Comparison of ENCODE assay signal across 8 mouse cellular contexts in the genomic region with DNA sequence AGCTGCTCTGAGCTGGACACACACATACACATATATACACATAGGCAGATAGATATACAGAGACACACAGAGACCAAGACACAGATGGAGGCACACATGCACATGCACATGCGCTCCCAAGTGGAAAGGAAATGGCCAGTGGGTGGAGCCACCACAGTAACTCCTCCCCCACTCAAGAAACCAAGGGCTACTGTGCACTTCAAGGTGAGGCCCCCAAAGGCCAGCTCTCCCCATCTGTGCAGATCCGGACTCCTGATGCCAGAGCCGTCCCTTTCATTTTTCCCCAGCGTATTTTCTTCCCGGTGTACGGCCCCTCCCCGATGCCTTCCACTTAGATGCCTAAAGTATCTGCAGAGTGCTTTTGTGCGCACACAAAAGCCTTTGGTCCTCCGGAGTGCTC.
DNase-seq lines count a peak whose midpoint lies in the region; ATAC-seq and TF ChIP-seq lines count a peak whose summit lies in the region.

No protein-coding gene starts in this region.

- DNase-seq in heart, postnatal 0 days (ENCODE audit: low spot score): no peak
- peak; percentile 72 for DNase-seq in brain, embryonic 14.5 days (ENCODE audit: low read depth)
- no peak for DNase-seq in forebrain, postnatal 0 days
- DNase-seq in midbrain, embryonic 14.5 days: peak; percentile 40
- no peak for DNase-seq in gastrocnemius, adult 18-20 months (ENCODE audit: low spot score)
- no peak for DNase-seq in cerebellum, postnatal 4 days (ENCODE audit: low spot score in 2 of 2)

- no peak overlapping the region for H3K9ac ChIP-seq in heart, postnatal 0 days (replicated peaks; ENCODE audit: low read depth, low read length)
- H3K9ac ChIP-seq in heart, embryonic 11.5 days (ENCODE audit: low read depth, low read length): no peak overlapping the region
- H3K9ac ChIP-seq in forebrain, postnatal 0 days: no peak overlapping the region
- H3K9ac ChIP-seq in midbrain, embryonic 14.5 days (replicated peaks; ENCODE audit: low read length): no peak overlapping the region
- H3K9ac ChIP-seq in intestine, postnatal 0 days (ENCODE audit: low read depth, low read length): no peak overlapping the region

- no peak overlapping the region for H3K27ac ChIP-seq in heart, postnatal 0 days (ENCODE audit: low read depth)
- H3K27ac ChIP-seq in heart, embryonic 11.5 days (ENCODE audit: low read depth, low read length): no peak overlapping the region
- peak overlapping the region; percentile 30; the same call in 1 of the 2 replicates for H3K27ac ChIP-seq in forebrain, postnatal 0 days (ENCODE audit: low read depth, low read length)
- no peak overlapping the region for H3K27ac ChIP-seq in midbrain, embryonic 14.5 days (replicated peaks; ENCODE audit: low read depth, low read length)
- no peak overlapping the region for H3K27ac ChIP-seq in intestine, postnatal 0 days (ENCODE audit: low read depth, low read length)

- no peak overlapping the region for H3K4me3 ChIP-seq in heart, postnatal 0 days (ENCODE audit: low read depth, low read length)
- no peak overlapping the region for H3K4me3 ChIP-seq in heart, embryonic 11.5 days (ENCODE audit: low read depth, low read length)
- no peak overlapping the region for H3K4me3 ChIP-seq in forebrain, postnatal 0 days (ENCODE audit: low read depth, low read length)
- H3K4me3 ChIP-seq in midbrain, embryonic 14.5 days (replicated peaks; ENCODE audit: low read depth, low read length): no peak overlapping the region
- no peak overlapping the region for H3K4me3 ChIP-seq in intestine, postnatal 0 days (ENCODE audit: low read depth, low read length)

- ATAC-seq in heart, postnatal 0 days (ENCODE audit: insufficient read depth, low read depth): 0 out of 2 replicates have a peak, but pooled peaks have one; percentile 11
- no peak for ATAC-seq in heart, embryonic 11.5 days (replicated peaks; ENCODE audit: insufficient number of reproducible peaks, low FRiP score, low TSS enrichment)
- peak; percentile 60 for ATAC-seq in forebrain, postnatal 0 days
- ATAC-seq in midbrain, embryonic 14.5 days (ENCODE audit: low FRiP score, low TSS enrichment): no peak
- no peak for ATAC-seq in intestine, postnatal 0 days

- WGBS in heart, postnatal 0 days: 66% methylated on average over 9 of the region's 9 CpGs
- WGBS in heart, embryonic 11.5 days (ENCODE audit: insufficient replicate concordance): 66% methylated on average over 9 of the region's 9 CpGs
- whole genome bisulfite sequencing in forebrain, postnatal 0 days: 10% methylated on average over 9 of the region's 9 CpGs
- WGBS in midbrain, embryonic 14.5 days: 12% methylated on average over 9 of the region's 9 CpGs
- WGBS in intestine, postnatal 0 days: 79% methylated on average over 9 of the region's 9 CpGs

- H3K9me3 ChIP-seq in heart, postnatal 0 days (replicated peaks; ENCODE audit: control insufficient read depth, low read length): no peaks in the 10 kb centered on the region
- H3K9me3 ChIP-seq in heart, embryonic 11.5 days (replicated peaks; ENCODE audit: control insufficient read depth, low read length): no peaks in the 10 kb centered on the region
- H3K9me3 ChIP-seq in forebrain, postnatal 0 days (ENCODE audit: low read length): no peaks in the 10 kb centered on the region
- no peaks in the 10 kb centered on the region for H3K9me3 ChIP-seq in midbrain, embryonic 14.5 days (ENCODE audit: control insufficient read depth, low read length)
- H3K9me3 ChIP-seq in intestine, postnatal 0 days (ENCODE audit: control insufficient read depth): no peaks in the 10 kb centered on the region

- no peak for TF ChIP-seq POLR2A in brain, embryonic 14.5 days (IDR thresholded peaks at IDR 0.05; ENCODE audit: borderline replicate concordance, extremely low read depth, insufficient read depth, insufficient read length, poor library complexity, severe bottlenecking)

- TF ChIP-seq CTCF in heart, postnatal 0 days (IDR thresholded peaks at IDR 0.05; ENCODE audit: low read depth): no peak
- no peak for TF ChIP-seq CTCF in brain, embryonic 14.5 days (IDR thresholded peaks at IDR 0.05; ENCODE audit: borderline replicate concordance, extremely low read depth, insufficient read depth, insufficient read length)
- TF ChIP-seq CTCF in forebrain, postnatal 0 days (IDR thresholded peaks at IDR 0.05; ENCODE audit: low read depth): peak; percentile 29; the same call in 1 of the 2 replicates
- no peak for TF ChIP-seq CTCF in intestine, postnatal 0 days (IDR thresholded peaks at IDR 0.05; ENCODE audit: low read depth)

- peaks cover 11% of the 10 kb centered on the region for H3K4me1 ChIP-seq in heart, postnatal 0 days (ENCODE audit: control insufficient read depth, insufficient read depth)
- H3K4me1 ChIP-seq in heart, embryonic 11.5 days (ENCODE audit: control insufficient read depth, insufficient read depth, low read length): peaks cover 19% of the 10 kb centered on the region
- peaks cover 7% of the 10 kb centered on the region; the same call in 1 of the 2 replicates for H3K4me1 ChIP-seq in forebrain, postnatal 0 days (ENCODE audit: insufficient read depth)
- H3K4me1 ChIP-seq in midbrain, embryonic 14.5 days (ENCODE audit: control insufficient read depth, insufficient read depth, low read length): peaks cover 5% of the 10 kb centered on the region; the same call in 1 of the 2 replicates
- no peaks in the 10 kb centered on the region for H3K4me1 ChIP-seq in intestine, postnatal 0 days (replicated peaks; ENCODE audit: control insufficient read depth, insufficient read depth, low read length)

- no peak overlapping the region for H3K4me2 ChIP-seq in heart, postnatal 0 days (ENCODE audit: low read depth, low read length)
- H3K4me2 ChIP-seq in heart, embryonic 11.5 days: no peak overlapping the region
- peak overlapping the region; percentile 21; the same call in 1 of the 2 replicates for H3K4me2 ChIP-seq in forebrain, postnatal 0 days (ENCODE audit: low read depth)
- H3K4me2 ChIP-seq in midbrain, embryonic 14.5 days (ENCODE audit: low read length): peak overlapping the region; percentile 9
- H3K4me2 ChIP-seq in intestine, postnatal 0 days (replicated peaks; ENCODE audit: low read depth): no peak overlapping the region

- no peaks in the 10 kb centered on the region for H3K27me3 ChIP-seq in heart, postnatal 0 days (ENCODE audit: control insufficient read depth, insufficient read depth, low read length)
- no peaks in the 10 kb centered on the region for H3K27me3 ChIP-seq in heart, embryonic 11.5 days (ENCODE audit: control insufficient read depth, insufficient read depth, low read length)
- H3K27me3 ChIP-seq in forebrain, postnatal 0 days (ENCODE audit: insufficient read depth, low read length): no peaks in the 10 kb centered on the region
- no peaks in the 10 kb centered on the region for H3K27me3 ChIP-seq in midbrain, embryonic 14.5 days (ENCODE audit: control insufficient read depth, insufficient read depth, low read length)
- H3K27me3 ChIP-seq in intestine, postnatal 0 days (replicated peaks; ENCODE audit: control insufficient read depth, insufficient read depth, low read length): no peaks in the 10 kb centered on the region

- H3K36me3 ChIP-seq in heart, postnatal 0 days (replicated peaks; ENCODE audit: control insufficient read depth, insufficient read depth, low read length): no peaks in the 10 kb centered on the region
- no peaks in the 10 kb centered on the region for H3K36me3 ChIP-seq in heart, embryonic 11.5 days (ENCODE audit: control insufficient read depth, insufficient read depth, low read length)
- no peaks in the 10 kb centered on the region for H3K36me3 ChIP-seq in forebrain, postnatal 0 days (ENCODE audit: insufficient read depth)
- H3K36me3 ChIP-seq in midbrain, embryonic 14.5 days (ENCODE audit: control insufficient read depth, insufficient read depth, low read length): no peaks in the 10 kb centered on the region
- no peaks in the 10 kb centered on the region for H3K36me3 ChIP-seq in intestine, postnatal 0 days (ENCODE audit: control insufficient read depth, insufficient read depth)

- TF ChIP-seq EP300 in heart, postnatal 0 days (IDR thresholded peaks at IDR 0.05; ENCODE audit: low read depth): no peak

Comparison
In these comparisons a context has a peak if more than half of its experiments do, and no peak if none do; other contexts are left out.
1. ATAC-seq: peak in heart, postnatal 0 days (single experiment) and forebrain, postnatal 0 days (single experiment); none in heart, embryonic 11.5 days (single experiment), midbrain, embryonic 14.5 days (single experiment) and intestine, postnatal 0 days (single experiment).
2. DNase-seq: peak in brain, embryonic 14.5 days (single experiment) and midbrain, embryonic 14.5 days (single experiment); none in heart, postnatal 0 days (single experiment), forebrain, postnatal 0 days (single experiment), gastrocnemius, adult 18-20 months (single experiment) and cerebellum, postnatal 4 days (0 of 2).
3. H3K4me2 ChIP-seq: peak in forebrain, postnatal 0 days (single experiment) and midbrain, embryonic 14.5 days (single experiment); none in heart, postnatal 0 days (single experiment), heart, embryonic 11.5 days (single experiment) and intestine, postnatal 0 days (single experiment).